Mouse (Mus musculus) MEL (cell line): ENCODE measurements around the gene 9530077C05Rik. TPM values are rescaled to one million over a fixed set of nuclear protein-coding genes. Genes with fewer than 3 reads are reported as not detected.

Experiments used
- DNase-seq: peaks from one replicate; pipeline ENCODE4 v3.0.0; 2011; ENCODE audit warnings: low read depth, low spot score
- H3K27ac ChIP-seq: 2 replicates; pipeline ENCODE4 v1.5.1; 2012; ENCODE audit warnings: low read depth, mild to moderate bottlenecking, control low read depth, low read length, moderate library complexity; ENCODE audit not compliant: control insufficient read depth
- H3K27me3 ChIP-seq, 2 experiments: fragments of 150-350 bp in 1 of 2; sonication (generic) in 1 of 2; 2 replicates each; pipeline ENCODE4 v1.6.1; 2012; ENCODE audit warnings: low read length in 2 of 2, mild to moderate bottlenecking in 2 of 2, improper control_type of control experiment in 1 of 2, moderate library complexity in 1 of 2; ENCODE audit not compliant: insufficient read depth in 2 of 2, control insufficient read depth in 1 of 2
- H3K36me3 ChIP-seq, 2 experiments: 2 replicates each; pipeline ENCODE4 v1.6.1; 2012 to 2014; ENCODE audit warnings: low read length in 2 of 2, improper control_type of control experiment in 1 of 2, inconsistent platforms in 1 of 2, mild to moderate bottlenecking in 1 of 2; ENCODE audit not compliant: insufficient read depth in 2 of 2, control insufficient read depth in 1 of 2
- H3K4me1 ChIP-seq, 2 experiments: fragments of 150-350 bp in 1 of 2; sonication (generic) in 1 of 2; 2 replicates each; pipeline ENCODE4 v1.6.1; 2012; ENCODE audit warnings: low read length in 2 of 2, improper control_type of control experiment in 1 of 2, mild to moderate bottlenecking in 1 of 2; ENCODE audit not compliant: insufficient read depth in 2 of 2, control insufficient read depth in 1 of 2
- H3K4me3 ChIP-seq, 2 experiments: fragments of 150-350 bp in 1 of 2; sonication (generic) in 1 of 2; 2 replicates each; pipeline ENCODE4 v1.5.1; 2012; ENCODE audit warnings: low read depth in 2 of 2, low read length in 2 of 2, mild to moderate bottlenecking in 2 of 2, moderate library complexity in 2 of 2, control low read depth in 1 of 2, improper control_type of control experiment in 1 of 2; ENCODE audit not compliant: control insufficient read depth in 1 of 2, insufficient read depth in 1 of 2
- H3K79me2 ChIP-seq: 2 replicates; pipeline ENCODE4 v1.6.1; 2012; ENCODE audit warnings: mild to moderate bottlenecking, low read length, moderate library complexity; ENCODE audit not compliant: control insufficient read depth, poor library complexity, insufficient read depth
- H3K9ac ChIP-seq: 2 replicates; pipeline ENCODE4 v1.6.1; 2012; ENCODE audit warnings: low read depth, mild to moderate bottlenecking, control low read depth, low read length, moderate library complexity; ENCODE audit not compliant: control insufficient read depth, poor library complexity, severe bottlenecking
- H3K9me3 ChIP-seq: fragments of 150-350 bp; sonication (generic); replicated peaks from 2 replicates; pipeline ENCODE4 v1.6.1; 2012; ENCODE audit warnings: mild to moderate bottlenecking, low read length, improper control_type of control experiment, moderate library complexity; ENCODE audit not compliant: insufficient read depth
- BHLHE40 ChIP-seq: IDR thresholded peaks from 2 replicates; pipeline ENCODE4 v1.6.1; 2012; ENCODE audit warnings: low read depth, mild to moderate bottlenecking, inconsistent platforms, low read length, improper control_type of control experiment, borderline replicate concordance
- CHD2 ChIP-seq: IDR thresholded peaks from 2 replicates; pipeline ENCODE4 v1.6.1; 2011; ENCODE audit warnings: low read length, improper control_type of control experiment
- E2F4 ChIP-seq: IDR thresholded peaks from 2 replicates; pipeline ENCODE4 v1.6.1; 2011; ENCODE audit warnings: low read depth, low read length, improper control_type of control experiment, borderline replicate concordance
- ETS1 ChIP-seq: IDR thresholded peaks from 2 replicates; pipeline ENCODE4 v1.6.1; 2012; ENCODE audit warnings: low read depth, mild to moderate bottlenecking, inconsistent platforms, low read length, improper control_type of control experiment, moderate library complexity
- GABPA ChIP-seq: IDR thresholded peaks from 2 replicates; pipeline ENCODE4 v1.6.1; 2012; ENCODE audit warnings: low read depth, mild to moderate bottlenecking, inconsistent platforms, low read length, improper control_type of control experiment, moderate library complexity
- GATA1 ChIP-seq: IDR thresholded peaks from 2 replicates; pipeline ENCODE4 v1.6.1; 2011; ENCODE audit warnings: low read depth, low read length, improper control_type of control experiment
- HCFC1 ChIP-seq: IDR thresholded peaks from 2 replicates; pipeline ENCODE4 v1.6.1; 2012; ENCODE audit warnings: low read depth, mild to moderate bottlenecking, inconsistent platforms, low read length, improper control_type of control experiment, moderate library complexity
- JUND ChIP-seq: IDR thresholded peaks from 2 replicates; pipeline ENCODE4 v1.6.1; 2011; ENCODE audit warnings: low read depth, mild to moderate bottlenecking, improper control_type of control experiment, low read length
- MAFK ChIP-seq: IDR thresholded peaks from 2 replicates; pipeline ENCODE4 v1.6.1; 2011; ENCODE audit warnings: low read depth, mild to moderate bottlenecking, low read length, improper control_type of control experiment, borderline replicate concordance
- MAX ChIP-seq: IDR thresholded peaks from 2 replicates; pipeline ENCODE4 v1.6.1; 2011; ENCODE audit warnings: low read length, improper control_type of control experiment
- MYB ChIP-seq: IDR thresholded peaks from 2 replicates; pipeline ENCODE4 v1.6.1; 2011; ENCODE audit warnings: mild to moderate bottlenecking, low read depth, low read length, improper control_type of control experiment
- NELFE ChIP-seq: IDR thresholded peaks from 2 replicates; pipeline ENCODE4 v1.6.1; 2011; ENCODE audit warnings: low read depth, low read length, improper control_type of control experiment
- NRF1 ChIP-seq: IDR thresholded peaks from 2 replicates; pipeline ENCODE4 v1.6.1; 2014; ENCODE audit warnings: low read depth, mild to moderate bottlenecking, inconsistent platforms, low read length, improper control_type of control experiment, moderate library complexity; ENCODE audit not compliant: poor library complexity, insufficient read depth, severe bottlenecking
- RAD21 ChIP-seq: IDR thresholded peaks from 2 replicates; pipeline ENCODE4 v1.6.1; 2011; ENCODE audit warnings: mild to moderate bottlenecking, low read depth, low read length, improper control_type of control experiment
- TAL1 ChIP-seq: IDR thresholded peaks from 2 replicates; pipeline ENCODE4 v1.6.1; 2012; ENCODE audit warnings: mild to moderate bottlenecking, inconsistent platforms, low read length, moderate library complexity, mixed read lengths
- TBP ChIP-seq: IDR thresholded peaks from 2 replicates; pipeline ENCODE4 v1.8.0; 2011; ENCODE audit warnings: low read depth, low read length, improper control_type of control experiment
- TCF12 ChIP-seq: IDR thresholded peaks from 2 replicates; pipeline ENCODE4 v1.6.1; 2014; ENCODE audit warnings: low read depth, mild to moderate bottlenecking, inconsistent platforms, low read length, improper control_type of control experiment, moderate library complexity
- UBTF ChIP-seq: IDR thresholded peaks from 2 replicates; pipeline ENCODE4 v1.6.1; 2012; ENCODE audit warnings: low read depth, mild to moderate bottlenecking, inconsistent platforms, low read length, improper control_type of control experiment, moderate library complexity, borderline replicate concordance; ENCODE audit not compliant: insufficient read depth
- USF1 ChIP-seq: IDR thresholded peaks from 2 replicates; pipeline ENCODE4 v1.6.1; 2014; ENCODE audit warnings: low read depth, mild to moderate bottlenecking, inconsistent platforms, low read length, improper control_type of control experiment, moderate library complexity
- USF2 ChIP-seq, 2 experiments: IDR thresholded peaks; 2 replicates each; pipeline ENCODE4 v1.6.1; 2011 to 2012; ENCODE audit warnings: improper control_type of control experiment in 2 of 2, low read length in 2 of 2, borderline replicate concordance in 1 of 2, inconsistent platforms in 1 of 2, low read depth in 1 of 2, mild to moderate bottlenecking in 1 of 2; ENCODE audit not compliant: insufficient read depth in 1 of 2
- ZC3H11A ChIP-seq: IDR thresholded peaks from 2 replicates; pipeline ENCODE4 v1.6.1; 2012; ENCODE audit warnings: low read depth, mild to moderate bottlenecking, inconsistent platforms, low read length, improper control_type of control experiment
- ZMIZ1 ChIP-seq: IDR thresholded peaks from 2 replicates; pipeline ENCODE4 v1.6.1; 2012; ENCODE audit warnings: low read depth, mild to moderate bottlenecking, inconsistent platforms, low read length, improper control_type of control experiment, moderate library complexity
- ZNF384 ChIP-seq: IDR thresholded peaks from 2 replicates; pipeline ENCODE4 v1.6.1; 2012; ENCODE audit warnings: low read depth, mild to moderate bottlenecking, inconsistent platforms, low read length, improper control_type of control experiment
- polyA plus RNA-seq, 2 experiments: library from polyadenylated mRNA; stranded (reverse) in 1 of 2; unstranded in 1 of 2; fragments of >175 nt in 1 of 2; fragments of >200 nt in 1 of 2; gene quantifications; 2 replicates each; pipeline versions ENCODE4 v1.2.1 to v1.2.4; 2012; ENCODE audit warnings: low replicate concordance in 2 of 2, low read depth in 1 of 2; ENCODE audit not compliant: insufficient read length in 2 of 2, insufficient read depth in 1 of 2, missing spikeins in 1 of 2
- total RNA-seq: library from RNA; depleted of rRNA; stranded (reverse); fragments of 300-350 nt; gene quantifications from 2 replicates; pipeline ENCODE4 v1.2.3, GENCODE M21; 2012

The 9530077C05Rik gene
- total and polyA plus RNA-seq, 3 experiments: 4.1 to 6.9 TPM; not detected in 1

GRCm38 (mm10) chr9:22390390-22390789 lies 20.9 kb upstream of the 9530077C05Rik start:
- TF ChIP-seq TBP: no peak
- TF ChIP-seq USF2 (IDR thresholded peaks at IDR 0.05; ENCODE audit: borderline replicate concordance in 1 of 2, insufficient read depth in 1 of 2, low read depth in 1 of 2, low read length in 2 of 2): no peak

GRCm38 (mm10) chr9:22394725-22395124 lies 16.6 kb upstream of the 9530077C05Rik start:
- Histone ChIP-seq H3K36me3 (peaks cover 2 to 21% of the 10 kb centered on the region in 2 experiments; a peak in 3 of 4 replicates), H3K27me3 (no peaks in the 10 kb centered on the region), H3K27ac (no peak overlapping the region), H3K79me2 (no peaks in the 10 kb centered on the region), H3K9me3 (no peaks in the 10 kb centered on the region), H3K9ac (no peak overlapping the region), H3K4me1 (peaks cover 15 to 20% of the 10 kb centered on the region in 2 experiments), H3K4me3 (no peak overlapping the region)
- peak; percentile 83 for DNase-seq
- TF ChIP-seq GATA1 (no peak), TCF12 (no peak), TAL1 (no peak), MYB (no peak), GABPA (no peak)

More at GRCm38 (mm10) chr9:22390390-22390789, 20.9 kb upstream of the 9530077C05Rik start:
- Histone ChIP-seq H3K27ac (peak overlapping the region; percentile 25), H3K79me2 (peaks cover 35% of the 10 kb centered on the region), H3K9ac (peak overlapping the region; percentile 80), H3K4me1 (peaks cover 26 to 36% of the 10 kb centered on the region in 2 experiments), H3K4me3 (peak overlapping the region; percentile 4 to 61; a peak in 3 of 4 replicates), H3K36me3 (peaks cover 22 to 40% of the 10 kb centered on the region in 2 experiments), H3K27me3 (no peaks in the 10 kb centered on the region), H3K9me3 (no peaks in the 10 kb centered on the region)
- peak; percentile 81 for DNase-seq

- no peak for DNase-seq
- TF ChIP-seq ETS1: no peak
- 0 out of 4 replicates have a peak, but pooled peaks of 1 of the 2 experiments have one; percentile 12 for TF ChIP-seq USF2 (IDR thresholded peaks at IDR 0.05; ENCODE audit: borderline replicate concordance in 1 of 2, insufficient read depth in 1 of 2, low read depth in 1 of 2, low read length in 2 of 2)
- TF ChIP-seq NELFE: no peak
- TF ChIP-seq BHLHE40: no peak
- peak; percentile 99 for TF ChIP-seq TBP
- no peak for TF ChIP-seq GATA1
- TF ChIP-seq MAX: no peak
- TF ChIP-seq JUND: no peak
- TF ChIP-seq MAFK: no peak
- TF ChIP-seq ZMIZ1: no peak
- no peak for TF ChIP-seq NRF1
- TF ChIP-seq RAD21: no peak
- peak; percentile 100 for TF ChIP-seq UBTF
- no peak for TF ChIP-seq TAL1
- no peak for TF ChIP-seq ZC3H11A
- TF ChIP-seq USF1: no peak
- TF ChIP-seq GABPA: no peak
- TF ChIP-seq CHD2: no peak
- no peak for TF ChIP-seq HCFC1
- no peak for TF ChIP-seq ZNF384
- no peak for TF ChIP-seq E2F4
- TF ChIP-seq, all 39 proteins: peak for 3
- Histone ChIP-seq H3K4me1 (peaks cover 16 to 18% of the 10 kb centered on the region in 2 experiments), H3K9ac (no peak overlapping the region), H3K79me2 (no peaks in the 10 kb centered on the region), H3K4me3 (no peak overlapping the region), H3K27me3 (no peaks in the 10 kb centered on the region), H3K36me3 (peaks cover 2 to 17% of the 10 kb centered on the region in 2 experiments; a peak in 3 of 4 replicates), H3K9me3 (no peaks in the 10 kb centered on the region), H3K27ac (no peak overlapping the region)
Observed at GRCm38 (mm10) chr9:22399021-22399420, 12.3 kb upstream of the 9530077C05Rik start.
